Mouse (Mus musculus) retina, postnatal 7 days (tissue): ENCODE data around the gene Rubcnl.

ENCODE experiments used
- DNase-seq: peaks from one replicate; pipeline ENCODE4 v3.0.0-alpha.2; 2012; ENCODE audit warnings: low read depth, low spot score

The Rubcnl gene

DNA sequence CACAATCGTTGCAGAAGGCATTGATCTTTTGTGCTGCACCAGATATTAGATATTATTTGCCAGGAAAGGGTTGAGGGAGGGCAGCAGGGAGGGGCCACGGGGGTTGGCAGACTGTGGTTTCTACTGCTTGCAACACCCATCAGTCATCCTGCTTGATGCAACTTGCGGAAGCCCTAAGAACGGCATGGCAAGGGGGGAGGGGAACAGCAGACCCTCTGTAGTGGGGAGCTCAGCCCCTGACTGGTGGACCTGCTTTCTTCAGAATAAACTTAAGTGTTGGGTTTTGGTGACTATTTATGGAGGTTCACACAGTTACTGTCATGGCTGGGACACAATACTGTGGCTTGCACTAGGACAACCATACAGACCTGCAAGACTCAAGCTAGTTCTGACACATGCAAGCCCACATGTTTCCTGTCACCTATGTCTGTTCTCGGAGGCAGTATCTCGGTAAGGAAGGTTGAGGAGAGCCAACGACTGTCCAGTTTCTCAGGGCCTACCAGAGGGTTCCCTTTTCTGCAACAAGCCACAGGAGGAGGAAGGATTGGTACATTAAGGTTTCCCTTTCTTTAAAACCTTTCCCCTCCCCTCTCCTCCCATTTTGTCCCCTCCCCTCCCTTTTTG lies 53.6 kb downstream of the Rubcnl start:
- DNase-seq: no peak

DNA sequence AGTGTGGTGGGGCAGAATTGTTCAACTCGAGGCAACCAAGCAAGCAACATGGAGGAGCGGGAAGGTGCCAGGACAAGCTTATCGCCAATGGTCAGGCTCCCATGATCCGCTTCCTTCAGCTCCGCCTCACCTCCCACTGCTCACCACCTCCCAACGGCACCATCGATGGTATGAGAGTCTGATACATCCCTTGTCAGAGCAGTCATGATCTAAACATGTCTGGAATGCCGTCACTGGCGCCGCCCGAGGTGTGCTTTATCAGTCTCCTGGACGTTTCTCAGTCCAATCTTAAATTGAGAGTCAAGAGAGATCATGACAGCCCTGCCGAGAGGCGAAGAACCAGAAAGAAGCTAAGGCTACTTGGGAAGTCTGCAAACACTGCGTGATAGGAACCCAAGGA lies 55.3 kb downstream of the Rubcnl start:
- no peak for DNase-seq

DNA sequence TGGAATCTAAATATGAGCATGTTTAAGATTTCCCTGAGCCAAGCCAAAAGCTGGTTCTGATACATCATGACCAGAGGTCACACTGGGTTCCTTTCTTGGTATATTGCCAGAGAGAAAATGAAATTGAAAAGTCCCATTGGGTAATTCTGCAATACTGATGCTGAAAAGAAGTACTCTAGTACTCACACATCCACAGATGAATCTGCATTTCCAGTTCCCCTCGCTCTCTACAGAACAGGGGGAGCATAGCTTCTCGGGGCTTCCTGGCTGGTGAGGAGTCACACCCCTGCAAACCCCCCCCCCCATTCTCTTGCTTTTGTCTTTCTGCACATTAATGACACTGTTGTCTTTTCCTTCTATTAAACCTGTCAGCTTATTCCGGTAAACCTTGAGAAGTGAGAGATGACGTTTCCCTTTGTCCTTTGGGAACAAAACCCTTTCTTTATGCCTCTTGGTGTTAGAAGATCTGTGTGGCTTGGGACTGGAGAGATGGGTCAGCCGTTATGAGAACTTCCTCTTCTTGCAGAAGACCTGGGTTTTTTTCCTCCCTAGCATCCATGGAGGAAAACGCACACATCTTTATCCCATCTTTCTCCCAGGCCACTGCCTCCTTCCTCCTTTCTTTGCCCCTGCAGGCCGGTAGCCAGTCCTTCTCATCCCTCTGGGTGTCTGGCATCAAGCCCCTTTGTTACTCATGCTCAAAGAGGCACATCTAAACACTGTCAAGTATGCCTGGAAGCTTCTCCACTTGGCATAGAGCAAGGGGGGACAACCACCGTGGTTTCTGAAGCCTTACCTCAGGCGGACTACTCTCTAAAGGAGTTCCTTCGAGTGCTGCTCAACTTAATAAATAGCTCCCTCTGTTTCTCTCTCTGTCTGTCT lies 59.7 kb downstream of the Rubcnl start:
- DNase-seq: no peak

DNA sequence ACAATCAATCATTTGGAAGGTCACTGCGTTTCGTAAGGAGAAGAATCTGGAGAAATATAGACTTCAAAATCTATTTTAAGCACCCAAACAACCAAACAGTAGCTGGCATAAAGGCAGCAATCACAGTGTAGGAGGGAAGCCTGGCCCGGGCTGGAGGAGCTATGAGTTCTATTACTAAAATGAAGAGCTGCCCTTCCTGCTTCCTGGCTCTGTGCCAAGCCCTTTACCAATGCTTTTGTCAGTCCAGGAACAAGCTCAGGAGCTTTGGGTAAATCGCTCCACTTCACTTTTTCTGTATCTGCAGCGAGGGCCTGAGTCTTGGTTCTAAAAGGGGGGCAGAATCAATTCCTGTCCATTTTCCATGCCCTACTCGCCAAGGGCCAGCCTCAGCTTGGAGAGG lies 62.1 kb downstream of the Rubcnl start:
- no peak for DNase-seq
